Mouse (Mus musculus): ENCODE data around the gene Nppc. TPM values are rescaled to one million over a fixed set of nuclear protein-coding genes. Genes with fewer than 3 reads are reported as not detected.

The Nppc gene
- polyA plus RNA-seq, 1 experiment from 2014 or later: not detected

GRCm38 (mm10) chr1:86698721-86699120 lies 28.4 kb upstream of the Nppc start:
- Histone ChIP-seq H3K4me3 (replicated peaks) (no peak overlapping the region), H3K27ac (replicated peaks) (no peak overlapping the region), H3K27me3 (no peaks in the 10 kb centered on the region), H3K9me3 (replicated peaks) (no peaks in the 10 kb centered on the region), H3K36me3 (replicated peaks) (no peaks in the 10 kb centered on the region), H3K4me1 (replicated peaks) (peaks cover 20% of the 10 kb centered on the region), H3K4me2 (no peak overlapping the region), H3K9ac (no peak overlapping the region)
- no peak for ATAC-seq (ENCODE audit: insufficient read depth)
- WGBS (ENCODE audit: insufficient replicate concordance): 32% methylated on average over 2 of the region's 2 CpGs

- H3K9me3 ChIP-seq (replicated peaks): no peaks in the 10 kb centered on the region
- H3K27me3 ChIP-seq: no peaks in the 10 kb centered on the region
- peaks cover 11% of the 10 kb centered on the region for H3K4me1 ChIP-seq (replicated peaks)
- H3K36me3 ChIP-seq (replicated peaks): no peaks in the 10 kb centered on the region
- no peak overlapping the region for H3K4me2 ChIP-seq
- no peak overlapping the region for H3K27ac ChIP-seq (replicated peaks)
- no peak overlapping the region for H3K9ac ChIP-seq
- no peak overlapping the region for H3K4me3 ChIP-seq (replicated peaks)
- ATAC-seq (ENCODE audit: insufficient read depth): no peak
- 38% methylated on average over 7 of the region's 7 CpGs for WGBS (ENCODE audit: insufficient replicate concordance)
Measured at GRCm38 (mm10) chr1:86696948-86697347, 26.6 kb upstream of the Nppc start.

- no peaks in the 10 kb centered on the region for H3K27me3 ChIP-seq
Measured at GRCm38 (mm10) chr1:86691027-86691426, 20.7 kb upstream of the Nppc start.

GRCm38 (mm10) chr1:86687236-86687635 lies 16.9 kb upstream of the Nppc start:
- no peak overlapping the region for H3K4me2 ChIP-seq
- H3K27me3 ChIP-seq: peaks cover 10% of the 10 kb centered on the region
- H3K27ac ChIP-seq (replicated peaks): no peak overlapping the region
- H3K4me3 ChIP-seq (replicated peaks): no peak overlapping the region
- no peaks in the 10 kb centered on the region for H3K9me3 ChIP-seq (replicated peaks)
- 48% methylated on average over 4 of the region's 4 CpGs for WGBS (ENCODE audit: insufficient replicate concordance)
- H3K9ac ChIP-seq: no peak overlapping the region
- no peaks in the 10 kb centered on the region for H3K36me3 ChIP-seq (replicated peaks)
- ATAC-seq (ENCODE audit: insufficient read depth): no peak
- no peaks in the 10 kb centered on the region for H3K4me1 ChIP-seq (replicated peaks)

More at GRCm38 (mm10) chr1:86691027-86691426, 20.7 kb upstream of the Nppc start:
- H3K9ac ChIP-seq: no peak overlapping the region
- no peak overlapping the region for H3K4me3 ChIP-seq (replicated peaks)
- H3K27ac ChIP-seq (replicated peaks): no peak overlapping the region
- no peaks in the 10 kb centered on the region for H3K4me1 ChIP-seq (replicated peaks)
- H3K36me3 ChIP-seq (replicated peaks): no peaks in the 10 kb centered on the region
- H3K9me3 ChIP-seq (replicated peaks): no peaks in the 10 kb centered on the region
- 56% methylated on average over 5 of the region's 5 CpGs for WGBS (ENCODE audit: insufficient replicate concordance)
- ATAC-seq (ENCODE audit: insufficient read depth): no peak
- H3K4me2 ChIP-seq: no peak overlapping the region

- no peak overlapping the region for H3K4me3 ChIP-seq (replicated peaks)
- H3K27ac ChIP-seq (replicated peaks): no peak overlapping the region
- peaks cover 17% of the 10 kb centered on the region for H3K27me3 ChIP-seq
- no peaks in the 10 kb centered on the region for H3K36me3 ChIP-seq (replicated peaks)
- H3K4me2 ChIP-seq: no peak overlapping the region
- H3K9ac ChIP-seq: no peak overlapping the region
- WGBS (ENCODE audit: insufficient replicate concordance): 67% methylated on average over 10 of the region's 10 CpGs
- H3K4me1 ChIP-seq (replicated peaks): no peaks in the 10 kb centered on the region
- no peak for ATAC-seq (ENCODE audit: insufficient read depth)
- no peaks in the 10 kb centered on the region for H3K9me3 ChIP-seq (replicated peaks)
Measured at GRCm38 (mm10) chr1:86678667-86679066, 8.3 kb upstream of the Nppc start.

GRCm38 (mm10) chr1:86677624-86678023 lies 7.3 kb upstream of the Nppc start:
- Histone ChIP-seq H3K9me3 (replicated peaks) (no peaks in the 10 kb centered on the region), H3K9ac (no peak overlapping the region), H3K4me3 (replicated peaks) (no peak overlapping the region), H3K27me3 (peaks cover 20% of the 10 kb centered on the region), H3K27ac (replicated peaks) (no peak overlapping the region), H3K36me3 (replicated peaks) (no peaks in the 10 kb centered on the region), H3K4me1 (replicated peaks) (no peaks in the 10 kb centered on the region), H3K4me2 (no peak overlapping the region)
- WGBS (ENCODE audit: insufficient replicate concordance): 57% methylated on average over 3 of the region's 3 CpGs
- no peak for ATAC-seq (ENCODE audit: insufficient read depth)

- ATAC-seq (ENCODE audit: insufficient read depth): no peak
- 62% methylated on average over 12 of the region's 12 CpGs for WGBS (ENCODE audit: insufficient replicate concordance)
- H3K4me3 ChIP-seq (replicated peaks): no peak overlapping the region
- peaks cover 7% of the 10 kb centered on the region for H3K4me1 ChIP-seq (replicated peaks)
- H3K4me2 ChIP-seq: no peak overlapping the region
- no peak overlapping the region for H3K9ac ChIP-seq
- H3K27me3 ChIP-seq: peaks cover 37% of the 10 kb centered on the region
- H3K27ac ChIP-seq (replicated peaks): no peak overlapping the region
- no peaks in the 10 kb centered on the region for H3K36me3 ChIP-seq (replicated peaks)
- no peaks in the 10 kb centered on the region for H3K9me3 ChIP-seq (replicated peaks)
Measured at GRCm38 (mm10) chr1:86675126-86675525, 4.8 kb upstream of the Nppc start.

- ATAC-seq (ENCODE audit: insufficient read depth): no peak
- H3K9me3 ChIP-seq (replicated peaks): no peaks in the 10 kb centered on the region
- 64% methylated on average over 9 of the region's 9 CpGs for WGBS (ENCODE audit: insufficient replicate concordance)
- no peaks in the 10 kb centered on the region for H3K36me3 ChIP-seq (replicated peaks)
- H3K4me2 ChIP-seq: no peak overlapping the region
- peaks cover 13% of the 10 kb centered on the region for H3K4me1 ChIP-seq (replicated peaks)
- H3K27me3 ChIP-seq: peaks cover 45% of the 10 kb centered on the region
- no peak overlapping the region for H3K9ac ChIP-seq
- H3K27ac ChIP-seq (replicated peaks): no peak overlapping the region
- H3K4me3 ChIP-seq (replicated peaks): no peak overlapping the region
Measured at GRCm38 (mm10) chr1:86674385-86674784, 4.0 kb upstream of the Nppc start.

GRCm38 (mm10) chr1:86669552-86670273 lies 658 bp downstream of the Nppc start:
- H3K4me1 ChIP-seq (replicated peaks): peaks cover 13% of the 10 kb centered on the region
- H3K9me3 ChIP-seq (replicated peaks): no peaks in the 10 kb centered on the region
- no peak for ATAC-seq (ENCODE audit: insufficient read depth)
- peak overlapping the region; percentile 73 for H3K4me2 ChIP-seq
- peak overlapping the region; percentile 42 for H3K4me3 ChIP-seq (replicated peaks)
- under 1% methylated on average over 44 of the region's 44 CpGs for WGBS (ENCODE audit: insufficient replicate concordance)
- H3K27ac ChIP-seq (replicated peaks): no peak overlapping the region
- H3K27me3 ChIP-seq: peaks cover 65% of the 10 kb centered on the region
- no peaks in the 10 kb centered on the region for H3K36me3 ChIP-seq (replicated peaks)
- H3K9ac ChIP-seq: no peak overlapping the region

- Histone ChIP-seq H3K4me1 (replicated peaks) (peaks cover 5% of the 10 kb centered on the region), H3K4me2 (no peak overlapping the region), H3K27ac (replicated peaks) (no peak overlapping the region), H3K4me3 (replicated peaks) (no peak overlapping the region), H3K36me3 (replicated peaks) (no peaks in the 10 kb centered on the region), H3K9ac (no peak overlapping the region), H3K27me3 (peaks cover 34% of the 10 kb centered on the region), H3K9me3 (replicated peaks) (no peaks in the 10 kb centered on the region)
- WGBS (ENCODE audit: insufficient replicate concordance): 41% methylated on average over 2 of the region's 2 CpGs
- ATAC-seq (ENCODE audit: insufficient read depth): no peak
Measured at GRCm38 (mm10) chr1:86665091-86665490, 5.3 kb downstream of the Nppc start.

GRCm38 (mm10) chr1:86657071-86657470 lies 13.3 kb downstream of the Nppc start:
- no peaks in the 10 kb centered on the region for H3K9me3 ChIP-seq (replicated peaks)
- 66% methylated on average over 5 of the region's 5 CpGs for WGBS (ENCODE audit: insufficient replicate concordance)
- no peak overlapping the region for H3K4me3 ChIP-seq (replicated peaks)
- no peaks in the 10 kb centered on the region for H3K36me3 ChIP-seq (replicated peaks)
- H3K4me1 ChIP-seq (replicated peaks): no peaks in the 10 kb centered on the region
- H3K27me3 ChIP-seq: 0 out of 2 replicates have a peak, but pooled peaks cover 3% of the 10 kb centered on the region
- H3K4me2 ChIP-seq: no peak overlapping the region
- H3K9ac ChIP-seq: no peak overlapping the region
- no peak overlapping the region for H3K27ac ChIP-seq (replicated peaks)
- no peak for ATAC-seq (ENCODE audit: insufficient read depth)

GRCm38 (mm10) chr1:86652675-86653074 lies 17.7 kb downstream of the Nppc start:
- Histone ChIP-seq H3K9me3 (replicated peaks) (no peaks in the 10 kb centered on the region), H3K27ac (replicated peaks) (no peak overlapping the region), H3K9ac (no peak overlapping the region), H3K36me3 (replicated peaks) (no peaks in the 10 kb centered on the region), H3K4me3 (replicated peaks) (no peak overlapping the region), H3K4me2 (no peak overlapping the region), H3K27me3 (no peaks in the 10 kb centered on the region), H3K4me1 (replicated peaks) (no peaks in the 10 kb centered on the region)
- 41% methylated on average over 4 of the region's 4 CpGs for WGBS (ENCODE audit: insufficient replicate concordance)
- no peak for ATAC-seq (ENCODE audit: insufficient read depth)

All from liver, embryonic 15.5 days (tissue).